Mouse (Mus musculus) erythroblast, adult 5-6 weeks (primary cell): ENCODE measurements around the gene Nrcam. TPM values are rescaled to one million over a fixed set of nuclear protein-coding genes. Genes with fewer than 3 reads are reported as not detected.

Experiments
- ATAC-seq: replicated peaks from 2 replicates; pipeline ENCODE4 v1.8.0; 2016; ENCODE audit warnings: moderate number of reproducible peaks, mild to moderate bottlenecking, moderate TSS enrichment, inconsistent platforms; ENCODE audit not compliant: poor library complexity, low FRiP score, severe bottlenecking
- total RNA-seq, 2 experiments: library from RNA; stranded (forward) in 1 of 2; stranded (reverse) in 1 of 2; fragments of 150-400 nt in 1 of 2; fragments of 200-764, 138-1000 nt in 1 of 2; gene quantifications; 2 replicates each; pipeline versions ENCODE4 v1.2.3 to v1.2.4; 2015 to 2017; ENCODE audit warnings: low replicate concordance in 2 of 2

Nrcam gene
- total RNA-seq, 2 experiments from 2014 or later, result 0.43 TPM; not detected in 1

DNA sequence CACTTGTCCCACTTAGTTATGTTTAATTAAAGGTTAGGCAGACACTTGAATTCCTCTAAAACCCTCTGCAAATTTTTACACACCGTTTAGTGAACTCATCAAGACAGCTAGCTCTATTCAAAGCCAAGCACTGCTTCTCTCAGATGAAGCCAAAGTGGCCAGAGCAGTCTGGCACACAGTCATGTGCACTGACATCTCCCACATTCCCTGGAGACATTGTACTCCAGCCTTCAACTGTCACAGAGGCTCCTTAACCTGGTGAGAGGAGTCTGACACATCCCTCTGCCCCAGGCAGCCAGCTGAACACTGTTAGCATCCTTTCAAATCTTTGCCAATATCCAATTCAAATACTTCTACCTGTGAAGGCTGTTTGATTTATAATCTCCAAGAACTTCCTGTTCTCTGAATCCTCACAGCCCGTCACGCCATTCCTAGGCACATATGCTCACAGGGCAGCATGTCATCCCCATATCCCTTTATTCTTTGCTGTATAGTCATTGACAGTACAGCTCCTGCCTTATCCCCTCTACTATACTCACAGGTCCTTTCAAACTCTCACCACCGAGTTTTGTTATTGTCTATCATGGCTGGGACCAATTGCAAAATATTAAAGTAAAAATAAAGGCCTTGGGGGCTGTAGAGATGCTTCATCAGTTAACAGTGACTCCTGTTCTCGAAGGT lies 173.3 kb downstream of the Nrcam start:
- ATAC-seq, result no peak

- ATAC-seq, result no peak
Measured at GRCm38 (mm10) chr12:44503737-44504136, 175.1 kb downstream of the Nrcam start.

DNA sequence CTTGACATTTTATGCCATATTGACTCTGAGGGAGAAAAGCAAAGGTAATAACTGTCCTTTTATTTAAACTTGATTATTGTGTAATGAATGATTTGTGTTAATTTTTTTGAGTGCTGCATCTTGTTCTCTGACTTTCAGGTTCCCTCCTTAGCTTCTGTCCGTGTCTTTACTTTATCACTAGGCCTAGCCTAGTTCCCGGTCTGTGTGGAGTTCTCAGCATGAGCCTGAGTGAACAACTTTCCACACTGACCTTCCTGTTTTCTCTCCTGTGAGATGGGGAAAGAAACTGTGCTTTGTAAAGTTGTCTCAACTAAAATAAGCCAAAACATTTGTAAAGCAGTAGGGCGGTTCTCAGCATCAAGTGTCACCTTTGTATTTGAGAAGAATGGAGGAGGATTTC lies 179.9 kb downstream of the Nrcam start:
- ATAC-seq, result no peak

DNA sequence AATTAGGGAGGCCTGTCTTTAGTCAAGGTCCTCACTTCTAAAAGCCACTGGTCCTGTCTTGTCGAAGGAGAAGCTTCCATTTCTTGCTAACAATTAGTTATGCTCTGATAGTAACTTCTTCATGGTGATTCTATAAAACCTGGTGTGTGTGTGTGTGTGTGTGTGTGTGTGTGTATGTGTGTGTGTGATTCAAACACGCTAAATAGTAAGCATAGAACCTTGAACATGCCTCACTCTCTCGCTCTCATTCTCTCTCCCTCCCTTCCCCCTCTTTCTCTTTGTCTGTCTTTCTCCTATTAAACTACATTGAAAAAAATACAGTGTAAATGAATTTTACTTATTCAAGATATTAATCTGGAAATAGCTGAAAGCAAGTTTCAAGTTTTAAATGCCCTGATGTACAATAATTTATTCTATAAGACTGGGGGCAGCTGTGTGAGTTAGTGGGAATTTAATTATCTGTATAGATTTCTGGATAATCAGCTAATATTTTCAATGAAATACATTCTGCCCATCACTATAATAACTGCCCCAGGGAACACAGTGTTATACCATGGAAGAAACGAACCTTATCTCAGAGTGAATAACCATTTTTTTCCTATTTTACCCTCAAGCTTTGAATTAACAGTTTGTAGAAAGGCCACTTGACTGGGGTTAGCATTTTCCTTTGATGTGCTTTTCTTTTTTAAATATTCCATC lies 180.9 kb downstream of the Nrcam start:
- ATAC-seq, result no peak

GRCm38 (mm10) chr12:44515066-44515465 lies 186.4 kb downstream of the Nrcam start:
- no peak for ATAC-seq

- ATAC-seq, result no peak
Measured at GRCm38 (mm10) chr12:44519440-44520141, 190.9 kb downstream of the Nrcam start.

DNA sequence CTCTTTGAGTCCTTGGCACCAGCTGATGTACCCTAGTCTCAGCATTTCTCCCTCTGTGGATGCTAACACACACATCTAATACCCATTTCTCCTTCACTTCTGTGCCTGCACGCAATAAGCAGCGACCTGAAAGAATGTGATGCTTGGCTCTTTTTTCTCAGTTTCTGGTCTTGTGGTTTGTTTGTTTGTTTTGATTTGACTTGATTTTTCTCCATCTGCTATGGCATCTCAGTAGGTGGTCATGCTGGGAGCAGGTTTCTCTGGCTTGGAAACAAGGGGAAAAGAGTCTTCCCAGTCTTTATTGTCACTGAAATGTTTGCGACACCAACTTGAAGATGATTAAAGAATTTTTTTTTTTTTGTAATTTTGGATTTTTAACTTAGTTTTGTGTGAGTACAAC lies 192.8 kb downstream of the Nrcam start:
- ATAC-seq, result no peak

- ATAC-seq, result no peak
Measured at GRCm38 (mm10) chr12:44524621-44525565, 196.2 kb downstream of the Nrcam start.

DNA sequence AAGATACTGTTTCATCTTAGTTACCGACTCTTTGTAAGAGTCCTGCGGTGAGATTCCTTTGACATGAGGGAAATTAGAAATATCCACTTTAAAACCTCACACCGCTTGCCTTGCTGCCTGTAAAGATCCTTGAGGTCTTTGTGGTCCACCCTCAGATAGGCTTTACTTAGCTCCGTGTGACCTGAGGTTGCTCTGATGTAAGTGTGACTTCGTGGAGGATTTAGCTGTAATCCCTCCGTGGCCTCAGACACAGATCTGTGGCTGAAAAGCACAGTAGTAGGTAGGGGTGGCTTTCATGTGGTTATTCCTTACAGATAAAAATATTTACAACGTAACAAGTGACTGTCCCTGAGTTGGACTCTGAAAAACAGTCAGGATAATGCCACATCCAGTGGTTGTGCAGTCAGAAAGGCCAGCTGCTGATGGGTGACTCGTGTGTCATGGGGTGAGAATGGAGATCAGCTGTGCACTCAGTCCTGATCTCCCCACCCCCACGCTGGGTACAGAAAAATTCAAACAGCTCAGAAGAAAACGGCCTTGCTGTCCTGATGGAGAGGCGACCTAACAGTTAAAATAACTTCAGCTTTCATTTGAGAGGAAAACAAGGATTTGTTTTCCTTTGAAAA lies 199.8 kb downstream of the Nrcam start:
- ATAC-seq, result no peak

- ATAC-seq, result no peak
Measured at GRCm38 (mm10) chr12:44532337-44533113, 203.8 kb downstream of the Nrcam start.

GRCm38 (mm10) chr12:44534100-44534633 lies 205.5 kb downstream of the Nrcam start:
- ATAC-seq, result no peak

DNA sequence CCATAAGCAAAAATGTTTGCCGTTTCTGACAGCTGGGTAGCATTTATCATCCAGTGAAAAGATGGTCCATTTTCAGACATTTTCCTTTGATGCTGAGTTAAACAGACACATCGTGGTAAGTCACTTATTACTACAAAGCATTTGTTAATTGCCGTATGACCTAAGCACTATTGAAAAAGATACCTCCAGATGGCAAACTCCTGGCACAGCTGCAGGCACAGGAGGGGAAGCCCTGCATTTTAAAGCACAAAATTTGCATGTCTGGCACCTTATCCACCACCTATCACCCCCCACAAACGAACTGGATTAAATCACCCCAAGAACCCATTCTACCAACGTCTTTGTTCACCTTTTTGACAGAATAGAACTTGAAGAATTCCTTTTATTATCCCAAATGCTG lies 206.9 kb downstream of the Nrcam start:
- no peak for ATAC-seq

- ATAC-seq, result no peak
Measured at GRCm38 (mm10) chr12:44547721-44548369, 219.2 kb downstream of the Nrcam start.

GRCm38 (mm10) chr12:44548465-44548864 lies 219.8 kb downstream of the Nrcam start:
- no peak for ATAC-seq

DNA sequence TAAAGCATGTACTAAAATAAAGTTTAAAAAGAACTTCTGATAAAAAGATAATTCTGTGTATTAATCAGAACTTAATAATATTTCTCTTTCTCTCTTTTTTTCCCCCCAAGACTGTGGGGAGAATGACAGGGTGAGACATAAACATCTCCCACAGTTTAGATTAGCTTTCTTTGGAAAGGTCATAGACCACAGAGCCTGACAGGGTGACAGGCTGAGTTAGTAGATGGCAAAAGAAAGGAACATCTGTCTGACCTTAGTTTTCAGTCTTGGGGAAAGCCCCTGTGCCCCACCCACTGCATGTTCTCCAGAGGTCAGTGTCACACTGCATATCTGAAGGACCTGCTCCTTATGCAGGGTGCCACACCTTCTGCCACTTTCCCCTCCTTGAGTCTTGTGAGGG lies 222.9 kb downstream of the Nrcam start:
- ATAC-seq, result no peak

DNA sequence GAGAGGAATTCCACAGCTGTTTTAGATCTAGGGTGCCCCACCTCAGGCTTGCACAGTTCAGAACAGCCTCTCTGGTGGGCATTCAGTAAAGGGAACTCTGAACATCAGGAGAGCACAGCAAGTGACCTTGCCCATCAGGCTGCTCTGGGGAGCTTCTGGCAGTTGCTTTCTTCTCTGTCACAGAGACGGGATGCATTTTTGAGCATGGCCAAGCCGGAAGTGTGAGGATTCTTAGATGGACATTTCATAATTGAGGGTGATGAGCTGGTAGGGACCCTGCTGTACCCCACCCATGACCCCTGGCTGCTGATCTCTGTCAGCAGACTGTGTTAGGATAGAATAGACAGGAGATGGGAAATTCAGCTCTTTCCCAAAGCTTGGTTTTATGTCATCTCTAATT lies 225.4 kb downstream of the Nrcam start:
- ATAC-seq, result no peak

DNA sequence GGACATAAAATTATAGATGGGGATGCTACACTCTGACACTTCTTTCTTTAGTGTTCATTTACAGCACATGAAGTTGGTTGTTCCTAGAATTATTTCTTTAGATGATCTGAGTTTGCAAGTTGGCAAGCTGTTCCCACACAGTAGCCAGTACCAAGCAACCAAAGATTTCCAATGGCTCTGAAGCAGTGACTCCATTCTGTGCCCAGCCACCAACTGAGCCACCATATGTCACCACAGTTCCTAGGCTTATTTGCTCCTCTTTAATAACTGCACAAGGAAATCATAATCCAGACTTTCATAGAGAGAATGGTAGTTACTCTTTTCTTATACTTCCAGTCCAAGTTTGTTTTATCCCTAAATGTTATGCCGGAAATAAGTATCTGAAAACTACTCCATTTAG lies 226.1 kb downstream of the Nrcam start:
- ATAC-seq, result no peak

DNA sequence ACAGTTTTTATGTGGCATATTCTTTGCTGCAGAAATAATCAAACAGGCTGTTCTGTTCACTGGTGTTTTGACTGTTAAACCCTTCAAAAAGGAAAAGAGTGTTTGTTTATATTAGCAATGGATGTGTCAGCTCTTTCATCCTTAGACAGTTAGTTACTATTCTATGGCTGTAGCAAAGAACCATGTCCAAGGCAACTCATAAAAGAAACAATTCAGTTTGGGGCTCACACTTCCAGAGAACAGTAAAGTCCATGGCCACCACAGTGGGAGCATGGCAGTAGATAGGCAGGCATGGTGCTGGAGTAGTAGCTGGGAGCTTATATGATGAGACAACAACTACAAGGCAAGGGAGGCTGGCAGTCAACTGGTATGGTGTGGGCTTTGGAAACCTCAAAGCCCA lies 231.3 kb downstream of the Nrcam start:
- no peak for ATAC-seq
